Mouse (Mus musculus) adrenal gland, postnatal 4 days (tissue): Measurements from ENCODE around the gene Aplnr. TPM values are rescaled to one million over a fixed set of nuclear protein-coding genes. Genes with fewer than 3 reads are reported as not detected.

Experiments
- DNase-seq, 2 experiments: peaks; one replicate each; pipeline ENCODE4 v3.0.0; 2021 to 2022; ENCODE audit warnings: low spot score in 2 of 2, mixed read lengths in 2 of 2
- long read RNA-seq, 2 experiments: library from polyadenylated mRNA; stranded (forward); transcript quantifications; one replicate each; pipeline ENCODE4 v2.0.0; 2021
- total RNA-seq, 2 experiments: library from RNA; stranded (reverse); gene quantifications; 2 replicates each; pipeline ENCODE4 v1.2.3; 2021

The Aplnr gene
- total RNA-seq: 10 to 100 TPM; 94.0 to 99.4 TPM
- long read RNA-seq, experiment 1, transcript Aplnr-201 (1 exons, 3,699 nt): major isoform, 53 of 54 reads
- long read RNA-seq, experiment 1, partial matches to known transcripts: 0 of 54 reads
- long read RNA-seq, experiment 1, other reads (novel, unspliced or antisense): 1 of 54 reads
- long read RNA-seq, experiment 2, transcript Aplnr-201 (1 exons, 3,699 nt): major isoform, 105 of 108 reads
- long read RNA-seq, experiment 2, partial matches to known transcripts: 2 of 108 reads
- long read RNA-seq, experiment 2, other reads (novel, unspliced or antisense): 1 of 108 reads

DNA sequence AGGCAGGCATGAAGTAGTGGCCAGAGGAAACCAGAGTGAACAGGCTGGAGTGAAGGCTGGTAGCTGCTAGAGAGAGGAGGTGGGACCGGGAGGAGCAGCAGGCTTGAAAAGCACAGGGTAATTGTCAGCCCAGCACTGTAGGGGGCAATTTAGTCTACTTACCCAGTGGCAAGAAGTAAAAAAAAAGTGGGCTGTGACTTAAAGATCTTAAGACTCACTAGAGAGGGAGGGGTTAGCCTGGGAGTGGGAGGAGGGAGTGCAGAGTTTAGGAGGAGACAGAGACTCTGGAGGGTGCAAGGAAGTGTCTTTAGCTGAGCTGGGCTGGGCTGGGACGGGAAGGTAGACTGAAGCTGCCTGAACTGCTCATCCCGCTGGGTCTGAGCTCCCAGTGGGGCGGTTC lies at the start of gene Aplnr:
Aplnr (plus strand) TSS at position 137 of the 400 bp plus-strand sequence.
- DNase-seq: no peak

DNA sequence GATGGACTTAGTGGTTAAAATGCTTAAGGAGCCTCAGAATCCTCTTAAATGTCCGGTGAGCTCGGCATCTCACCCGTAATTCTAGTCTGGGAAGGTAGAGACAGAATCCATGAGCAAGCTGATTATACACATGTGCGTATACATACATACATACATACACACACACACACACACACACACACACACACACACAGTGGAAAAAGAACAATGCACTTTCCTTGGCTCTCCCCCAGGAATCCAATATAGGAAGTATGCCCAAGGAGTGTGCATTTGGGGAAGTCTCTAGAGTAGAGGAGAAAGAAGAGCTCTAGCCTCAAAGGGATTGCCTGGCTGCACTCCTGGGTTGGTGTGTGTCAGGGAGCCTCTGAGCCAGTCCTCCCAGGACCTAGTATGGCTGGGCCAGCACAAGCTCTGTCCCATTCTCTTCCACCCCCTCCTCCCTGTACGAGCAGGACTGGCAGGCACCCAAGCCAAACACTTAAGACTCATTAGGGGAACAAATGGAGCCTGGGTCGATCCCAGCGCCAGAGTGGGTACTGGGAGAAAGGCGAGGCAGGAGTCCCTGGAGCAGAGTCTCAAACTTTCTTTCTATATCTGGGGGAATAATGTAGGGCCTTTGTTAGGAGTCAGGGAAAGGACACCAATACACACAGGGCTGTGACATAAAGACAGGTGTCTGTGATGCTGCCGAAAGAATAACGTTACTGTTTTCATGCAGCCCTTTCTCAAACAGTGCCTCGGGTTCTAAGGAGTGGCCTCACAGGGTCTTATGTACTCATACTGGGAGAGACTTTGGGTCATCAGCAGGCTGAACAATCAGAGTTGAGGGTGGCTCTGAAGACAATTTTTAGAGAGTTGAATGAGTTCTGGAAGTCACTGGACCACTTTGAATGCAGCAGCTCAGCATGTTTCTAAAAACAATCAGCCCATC lies 47.0 kb upstream of the Aplnr start:
- DNase-seq: no peak

DNA sequence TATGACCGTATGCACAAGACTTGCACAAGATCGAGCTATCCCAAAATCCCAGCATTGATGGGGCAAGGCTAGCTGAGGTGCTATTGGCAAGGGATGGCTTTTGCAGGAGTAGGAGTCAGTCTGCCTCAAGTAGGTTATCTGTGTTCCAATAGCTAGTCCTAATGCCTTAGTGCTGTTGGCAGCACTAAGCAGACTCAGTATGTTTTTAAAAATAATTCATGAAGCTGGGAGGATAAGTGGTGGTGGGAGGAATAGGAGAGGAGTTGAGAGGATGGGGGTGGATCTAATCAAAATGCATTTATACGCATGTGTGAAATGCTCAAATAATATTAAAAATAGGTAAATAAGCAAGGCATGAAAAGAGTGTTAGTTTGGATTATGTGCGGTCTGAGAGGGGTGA lies 44.7 kb upstream of the Aplnr start:
- no peak for DNase-seq

DNA sequence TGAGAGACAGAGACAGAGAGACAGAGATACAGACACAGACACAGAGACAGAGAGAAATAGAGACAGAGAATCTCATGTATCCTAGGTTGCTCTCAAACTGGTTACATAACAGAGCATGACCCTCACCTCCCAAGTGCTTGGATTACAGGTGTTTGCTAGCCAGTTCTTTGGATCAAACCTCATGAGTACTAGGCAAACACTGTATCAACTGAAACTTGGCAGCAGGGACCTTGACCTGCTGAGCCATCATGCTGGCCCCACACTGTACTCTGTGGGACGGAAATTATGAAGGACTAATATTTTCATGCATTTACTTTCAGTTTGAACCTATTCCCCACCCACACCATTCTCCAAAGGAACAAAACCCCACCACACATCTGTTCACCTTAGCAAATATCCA lies 42.6 kb upstream of the Aplnr start:
- no peak for DNase-seq

DNA sequence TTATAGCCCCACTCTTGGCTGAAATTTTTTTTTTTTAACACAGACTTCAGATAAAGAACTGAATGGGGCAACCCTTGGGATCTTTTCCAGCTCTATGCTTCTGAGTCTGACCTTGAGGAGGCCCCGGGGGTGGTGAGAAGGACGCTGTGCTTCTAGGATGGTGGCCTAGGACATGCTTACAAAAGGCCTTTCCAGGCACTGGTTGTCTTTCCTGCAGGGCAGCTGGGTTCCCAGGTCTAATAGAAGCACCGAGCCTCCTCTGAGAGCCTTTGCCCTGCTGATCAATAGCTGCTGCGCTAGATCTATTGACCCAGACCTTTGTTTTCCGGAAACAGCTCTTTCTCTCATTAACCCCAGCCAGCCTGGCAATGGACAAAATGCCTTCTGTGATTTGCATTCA lies 40.1 kb upstream of the Aplnr start:
- DNase-seq: no peak

DNA sequence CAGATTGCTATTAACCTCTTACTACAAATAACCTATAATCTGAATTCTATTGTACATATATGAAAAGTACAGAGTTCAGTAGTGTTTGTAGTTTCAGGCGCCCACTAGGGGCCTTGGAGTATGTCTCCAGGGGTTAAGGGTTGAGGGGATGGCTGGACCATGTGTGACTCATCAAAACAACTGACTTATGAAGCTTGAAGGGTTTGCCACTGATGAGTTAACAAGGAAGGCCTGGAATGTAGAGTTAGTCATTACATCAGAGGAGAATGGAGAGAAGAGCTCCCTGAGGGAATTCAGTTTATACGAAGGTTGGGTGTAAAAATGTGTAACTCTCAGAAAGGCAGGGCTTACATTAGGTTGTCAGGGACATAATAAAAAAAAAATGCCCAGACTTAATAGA lies 38.0 kb upstream of the Aplnr start:
- no peak for DNase-seq

DNA sequence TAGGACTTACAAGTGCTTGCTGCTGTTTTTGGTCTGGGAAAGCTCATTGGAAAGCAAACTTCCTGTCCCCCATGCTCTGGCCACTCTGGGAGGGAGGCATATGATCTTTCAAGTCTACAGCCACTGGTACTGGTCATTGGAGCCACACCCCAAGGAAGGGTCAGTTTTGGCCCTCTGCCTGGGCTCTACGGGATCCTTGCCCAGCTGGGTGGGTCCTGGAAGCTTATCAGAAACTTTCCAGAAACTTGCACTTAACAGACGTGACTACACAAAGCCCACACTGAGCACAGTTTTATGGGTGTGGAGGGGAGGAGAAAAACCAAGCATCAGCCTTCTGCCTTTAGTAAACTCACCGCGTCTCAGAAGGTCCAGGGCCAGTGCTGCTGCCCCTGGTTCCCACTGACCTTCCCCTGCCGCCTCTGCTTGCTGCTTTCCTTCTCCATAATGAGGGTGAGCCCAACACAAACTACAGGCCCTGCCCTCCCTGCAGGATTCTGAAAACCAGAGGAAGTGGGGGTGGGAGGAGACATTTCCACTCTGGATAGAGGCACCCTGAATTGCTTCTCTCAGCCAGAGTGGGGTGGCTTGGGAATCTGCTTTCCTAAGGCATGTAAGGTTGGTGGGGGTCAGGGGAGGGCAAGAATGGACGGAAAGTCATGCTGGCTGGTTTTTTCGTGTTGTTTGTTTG lies 37.1 kb upstream of the Aplnr start:
- DNase-seq: peak in 1 of 2 experiments; percentile 36

DNA sequence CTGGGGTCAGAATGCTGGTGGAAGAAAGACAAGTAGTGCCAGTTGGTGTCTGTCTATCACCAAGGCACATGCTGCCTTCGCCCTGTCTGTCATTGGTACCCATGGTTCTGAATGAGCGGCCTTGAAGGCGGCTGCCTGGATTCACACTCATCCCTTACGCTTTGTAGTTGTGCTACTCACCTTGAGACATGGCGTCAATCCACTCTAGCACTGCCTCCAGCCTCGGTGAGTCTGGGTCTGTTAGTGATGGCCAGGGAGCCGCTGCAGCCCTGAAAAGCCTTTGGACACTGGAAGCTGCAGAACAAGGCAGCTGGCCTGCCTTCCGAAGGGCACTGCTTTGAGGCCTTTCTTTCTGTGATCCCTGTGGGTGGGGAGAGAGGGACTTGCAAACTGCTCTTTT lies 32.8 kb upstream of the Aplnr start:
- no peak for DNase-seq

DNA sequence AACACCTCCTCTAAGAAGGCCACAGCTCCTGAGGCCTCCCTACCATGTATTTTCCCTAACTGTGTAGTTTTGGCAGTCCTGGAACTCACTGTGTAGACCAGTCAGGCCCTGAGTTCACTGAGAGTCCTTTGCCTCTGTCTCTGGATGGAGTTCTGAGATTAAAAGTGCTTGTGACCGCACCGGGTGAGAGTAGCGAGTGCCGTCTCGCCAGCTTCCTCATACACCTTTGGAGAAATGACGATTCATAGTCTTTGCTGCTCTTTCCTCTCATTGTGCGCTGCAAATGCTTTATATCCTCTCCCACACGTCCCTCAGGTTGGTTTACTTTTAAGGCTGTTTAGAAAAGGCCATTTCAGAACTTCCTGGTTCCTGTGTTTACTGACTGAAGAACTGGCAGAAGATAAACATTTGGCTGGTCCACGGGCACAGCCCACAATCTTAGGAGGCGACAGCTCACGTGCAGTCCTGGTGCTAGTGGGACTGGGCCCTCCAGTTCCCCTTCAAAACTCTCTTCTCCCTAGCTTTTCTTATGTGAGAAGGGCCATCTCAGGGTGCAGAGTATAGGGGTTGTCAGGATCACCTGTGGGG lies 30.5 kb upstream of the Aplnr start:
- no peak for DNase-seq

DNA sequence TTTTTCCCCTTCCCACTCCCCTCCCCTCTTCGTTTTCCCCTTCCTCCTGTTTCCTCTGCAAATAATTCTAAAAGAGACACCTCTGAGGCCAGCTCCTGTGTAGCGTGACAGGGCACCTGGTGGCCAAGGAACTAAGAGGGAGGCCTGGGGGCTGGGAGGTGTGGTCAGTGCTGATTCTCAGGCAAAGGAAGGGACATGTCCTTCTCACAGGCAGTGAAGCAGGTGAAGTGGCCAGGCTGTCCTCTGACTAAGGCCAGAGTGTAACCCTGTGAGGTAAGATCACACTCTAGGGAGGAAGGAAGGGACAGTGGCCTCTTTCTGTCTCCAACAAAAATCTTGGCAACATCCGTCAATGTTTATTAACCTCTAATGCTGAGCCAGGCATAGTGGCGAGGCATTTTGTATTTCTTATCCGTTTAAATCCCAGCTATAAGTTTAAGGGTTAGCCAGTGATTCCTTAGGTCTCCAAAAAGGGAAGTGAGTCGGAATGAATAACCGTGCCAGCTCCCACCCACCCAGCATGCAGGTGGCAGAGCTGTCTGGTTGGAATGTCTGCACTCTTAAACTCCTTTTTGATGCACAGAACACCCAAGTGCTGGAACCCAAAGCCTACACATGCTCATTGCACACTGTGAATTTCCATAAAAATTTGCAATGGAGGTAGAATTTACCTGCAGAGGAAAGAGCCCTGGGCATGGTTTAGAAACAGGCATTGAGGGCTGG lies 29.8 kb upstream of the Aplnr start:
- DNase-seq: no peak

DNA sequence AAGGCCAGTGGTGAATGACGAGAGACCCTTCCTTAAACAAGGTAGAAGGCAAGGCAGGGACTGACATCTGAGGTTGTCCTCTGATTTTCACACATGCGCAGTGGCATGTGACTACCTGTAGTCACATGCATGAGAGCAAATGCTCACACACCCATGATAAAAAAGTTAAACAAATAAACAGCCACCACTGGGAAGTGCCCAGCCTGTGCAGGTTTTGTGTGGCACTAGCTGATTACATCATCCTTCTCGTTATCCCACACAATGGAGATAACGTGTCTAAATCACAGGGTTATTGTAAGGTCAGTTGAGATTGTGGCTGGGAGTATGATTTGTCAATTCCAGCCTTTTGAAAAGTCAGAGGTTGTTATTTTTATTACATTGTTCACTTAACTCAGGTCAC lies 29.1 kb upstream of the Aplnr start:
- DNase-seq: no peak

DNA sequence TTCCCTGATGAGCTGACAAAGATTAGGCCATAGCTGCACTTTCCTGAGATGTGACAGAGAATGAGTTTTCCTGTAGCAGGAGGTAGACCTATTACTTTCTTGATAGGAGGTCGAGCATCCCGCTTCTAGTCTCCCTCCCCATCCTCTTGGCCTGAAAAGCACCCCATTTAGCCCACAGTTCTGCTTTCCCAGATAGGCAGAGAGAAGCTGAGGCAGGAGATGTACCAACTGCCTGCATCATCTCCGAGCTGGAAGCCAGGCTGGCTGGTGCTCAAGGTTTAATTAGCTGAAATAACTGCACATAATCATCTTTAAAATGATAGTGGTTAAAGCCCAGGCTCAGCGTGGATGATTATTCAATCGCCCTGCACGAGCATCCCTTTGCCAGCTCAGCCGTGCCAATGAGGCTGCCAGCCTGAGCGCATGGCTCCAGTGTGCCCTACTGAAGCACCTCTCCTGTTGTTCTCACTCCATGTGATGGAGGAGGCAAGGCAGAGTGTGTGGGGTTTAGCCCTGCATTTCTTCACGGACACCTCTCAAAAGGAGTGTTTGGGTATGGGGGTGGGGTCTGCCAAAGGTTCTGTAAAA lies 25.6 kb upstream of the Aplnr start:
- no peak for DNase-seq

DNA sequence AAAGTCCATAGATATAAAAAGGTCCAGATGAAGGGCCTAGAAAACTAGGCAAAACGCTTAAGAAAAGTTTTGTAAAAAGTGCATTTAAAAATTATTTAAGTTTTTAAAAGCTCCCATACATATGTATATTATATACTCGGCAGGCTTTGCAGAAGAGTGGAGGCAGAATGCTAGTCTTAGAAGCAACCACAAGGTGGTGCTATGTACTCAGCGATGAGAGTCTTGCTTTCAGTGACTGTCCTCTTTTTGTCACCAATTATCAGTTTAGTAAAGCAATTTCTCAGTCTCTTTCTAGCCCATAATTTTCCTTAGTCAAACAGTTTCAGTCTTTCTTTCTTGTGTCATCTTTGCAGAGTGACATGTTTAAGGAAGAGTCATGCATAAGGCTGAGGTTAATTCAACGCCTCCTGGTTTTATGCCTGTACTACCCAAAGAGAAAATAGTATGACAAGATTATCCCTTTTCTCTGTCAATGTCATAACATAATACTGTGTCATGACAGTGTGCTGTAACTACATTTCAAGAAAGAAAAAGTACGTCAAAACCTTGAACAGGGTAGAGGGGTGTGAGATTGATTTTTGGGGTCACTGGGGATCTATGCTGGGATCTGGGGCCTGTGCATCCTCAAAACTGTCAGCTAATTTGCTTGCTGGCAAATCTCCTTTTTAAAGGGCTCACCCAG lies 12.7 kb upstream of the Aplnr start:
- no peak for DNase-seq

DNA sequence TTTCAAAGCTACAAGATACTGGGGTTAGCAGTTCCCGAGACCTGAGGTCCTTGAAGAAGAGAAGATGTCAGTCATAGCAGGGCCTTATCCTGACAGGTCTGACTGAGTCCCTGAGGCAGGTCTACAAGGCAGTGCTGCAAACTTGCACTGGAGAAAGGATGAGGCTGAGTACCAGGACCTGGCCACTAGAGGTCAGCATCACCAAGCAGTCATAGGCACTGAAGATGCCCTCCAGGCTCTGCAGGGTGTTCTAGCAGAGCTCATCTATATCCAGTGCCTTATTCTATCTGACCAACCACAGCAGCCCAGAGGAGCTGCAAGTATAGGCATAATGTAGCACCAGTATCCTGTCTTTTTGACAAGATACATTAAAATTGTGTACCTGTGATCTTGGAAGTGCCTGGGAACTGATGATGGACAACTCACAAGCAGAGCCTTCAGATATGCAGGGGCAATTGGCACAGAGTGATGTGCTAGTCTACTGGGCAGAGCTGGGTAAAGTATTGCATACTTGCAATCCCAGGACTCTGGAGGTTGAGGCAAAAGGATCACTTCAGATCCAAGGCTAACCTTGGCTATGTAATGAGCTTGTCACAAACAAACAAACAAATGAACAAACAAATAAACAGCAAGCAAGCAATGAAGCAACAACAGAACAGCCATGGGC lies 12.0 kb upstream of the Aplnr start:
- DNase-seq: peak; percentile 39 to 55

DNA sequence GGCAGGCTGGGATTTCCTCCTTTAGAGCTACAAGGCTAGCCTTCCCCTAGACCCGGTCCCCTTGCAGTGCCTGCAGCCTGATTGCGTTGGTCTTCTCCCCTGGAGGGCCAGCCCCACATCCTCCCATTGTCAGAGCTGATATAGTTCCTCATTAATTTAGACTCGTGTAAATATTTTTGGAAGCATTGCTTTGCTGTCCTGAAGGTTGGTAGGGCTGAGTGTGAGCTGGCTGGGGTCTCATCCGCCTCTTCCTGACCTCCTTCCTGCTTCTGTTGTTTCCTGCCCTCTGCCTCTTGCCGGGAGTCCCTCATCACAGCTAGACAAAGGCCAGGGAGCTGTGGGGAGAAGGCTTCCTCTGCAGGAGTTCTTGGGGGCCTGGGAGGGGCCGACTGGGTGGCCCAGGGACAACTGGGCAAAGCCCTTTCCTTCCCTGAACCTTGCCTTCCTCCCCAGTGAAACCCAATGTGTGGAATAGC lies 6.5 kb upstream of the Aplnr start:
- DNase-seq: no peak

DNA sequence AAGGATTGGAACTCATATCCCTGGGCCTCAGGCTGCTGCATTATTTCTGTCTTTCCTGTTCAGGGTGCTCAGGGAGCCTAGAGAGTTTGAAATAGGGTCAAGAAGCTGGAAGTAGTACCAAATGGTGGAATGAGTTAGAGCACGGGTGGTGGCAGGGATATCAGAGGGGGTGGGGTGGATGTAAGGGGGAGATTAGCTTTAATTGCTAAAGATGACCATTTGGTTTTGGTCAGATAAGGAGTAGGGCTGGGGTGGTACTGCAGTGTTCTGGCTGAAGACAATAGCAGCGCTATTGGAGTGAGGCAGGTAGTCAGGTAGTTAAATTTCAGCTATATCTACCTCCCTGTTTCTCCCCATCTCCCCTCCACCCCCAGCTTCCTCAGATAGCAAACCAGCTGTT lies 4.8 kb upstream of the Aplnr start:
- no peak for DNase-seq

DNA sequence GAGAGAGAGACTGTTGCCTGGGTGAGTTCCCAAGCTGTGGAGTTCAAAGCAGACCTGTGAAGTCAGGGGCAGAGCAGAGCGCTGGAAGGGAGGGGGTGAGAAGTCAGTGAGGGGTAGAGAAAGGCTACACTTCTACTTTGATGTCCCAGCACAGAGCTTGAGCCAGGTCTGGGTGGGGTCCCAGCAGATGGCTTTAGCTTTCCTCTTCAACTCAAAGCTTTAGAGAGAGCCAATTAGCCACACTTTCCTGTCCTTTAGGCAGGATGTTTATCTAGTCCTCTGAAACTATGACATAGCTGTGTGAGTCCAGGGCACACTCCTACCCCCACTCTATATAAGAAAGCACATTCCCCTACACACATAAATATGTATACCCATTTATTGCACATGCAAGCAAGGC lies 4.3 kb upstream of the Aplnr start:
- DNase-seq: no peak

DNA sequence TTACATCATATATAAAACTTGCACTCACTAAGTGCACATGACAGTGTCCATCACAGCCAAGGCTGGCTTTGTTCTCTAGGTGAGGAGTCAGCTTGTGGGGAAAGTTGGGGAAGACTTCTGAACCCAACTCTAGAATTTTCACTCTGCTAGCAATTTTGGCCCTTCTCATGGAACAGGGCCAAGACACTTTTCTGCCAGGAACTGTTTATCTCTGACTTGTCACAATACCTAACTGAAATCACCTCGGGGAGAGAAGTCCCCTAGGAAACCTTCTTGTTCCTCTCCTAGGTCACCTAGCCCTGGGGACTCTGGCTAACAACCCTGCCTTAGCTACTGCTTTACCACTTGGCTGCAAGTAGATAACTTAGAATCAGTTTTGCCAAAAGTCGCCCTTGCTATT lies 3.8 kb upstream of the Aplnr start:
- no peak for DNase-seq

DNA sequence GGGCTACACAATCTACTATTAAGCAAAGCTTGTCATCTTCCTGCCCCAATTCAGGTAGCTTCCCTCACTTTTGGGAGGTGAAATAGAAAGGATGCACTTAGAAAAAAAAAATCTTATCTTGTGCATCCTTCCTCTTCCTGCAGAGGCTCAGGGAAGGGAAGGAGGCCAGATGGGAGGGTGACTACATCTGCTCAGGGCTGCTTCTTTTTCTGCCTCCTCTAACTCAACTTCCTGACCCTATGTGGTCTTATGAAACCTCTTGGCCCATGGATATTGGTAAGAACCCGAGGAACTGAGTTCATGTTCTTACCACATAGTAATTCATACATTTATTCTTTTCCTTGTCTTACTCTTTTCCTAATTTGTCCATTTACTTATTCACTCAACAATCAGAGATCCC lies 926 bp upstream of the Aplnr start:
- DNase-seq: no peak
